Mouse (Mus musculus): ENCODE data around the gene Olfr547.

The Olfr547 gene

GRCm38 (mm10) chr7:102566219-102566618 is 31.7 kb downstream of the Olfr547 start:
- no peak for DNase-seq (ENCODE audit: inconsistent ontology term)

- DNase-seq (ENCODE audit: inconsistent ontology term) = no peak
These were observed 36.6 kb downstream of the Olfr547 start, which contains the start of gene Olfr550 for GRCm38 (mm10) chr7:102571142-102571541. Olfr550 (plus strand) TSS chr7:102571442.

GRCm38 (mm10) chr7:102573174-102573830 is 38.8 kb downstream of the Olfr547 start:
- DNase-seq (ENCODE audit: inconsistent ontology term) = no peak

GRCm38 (mm10) chr7:102575998-102576397 is 41.4 kb downstream of the Olfr547 start:
- no peak for DNase-seq (ENCODE audit: inconsistent ontology term)
